Mouse (Mus musculus): ENCODE measurements at regions not wholly inside any gene's neighbourhood (a gene's known extent, or its start where the extent isn't known, plus 50 kb on each side); places are given as distances from the start of the nearest gene placed in this dataset.

GRCm38 (mm10) chr1:90668787-90669186, 66.0 kb downstream of the Cops8 start:
- Histone ChIP-seq H3K4me3 (no peak overlapping the region), H3K9ac (no peak overlapping the region), H3K27me3 (replicated peaks) (no peaks in the 10 kb centered on the region), H3K36me3 (no peaks in the 10 kb centered on the region), H3K9me3 (replicated peaks) (no peaks in the 10 kb centered on the region), H3K4me1 (replicated peaks) (peaks cover 35% of the 10 kb centered on the region), H3K27ac (ENCODE audit: poor library complexity, severe bottlenecking) (no peak overlapping the region), H3K4me2 (no peak overlapping the region)
- WGBS, result 85% methylated on average over 3 of the region's 3 CpGs
- no peak for ATAC-seq (ENCODE audit: insufficient number of reproducible peaks, low FRiP score)

- no peak for ATAC-seq (ENCODE audit: insufficient number of reproducible peaks, low FRiP score)
- peaks cover 36% of the 10 kb centered on the region for H3K4me1 ChIP-seq (replicated peaks)
- 83% methylated on average over 1 of the region's 1 CpGs for WGBS
- no peaks in the 10 kb centered on the region for H3K36me3 ChIP-seq
- no peak overlapping the region for H3K27ac ChIP-seq (ENCODE audit: poor library complexity, severe bottlenecking)
- no peaks in the 10 kb centered on the region for H3K27me3 ChIP-seq (replicated peaks)
- no peak overlapping the region for H3K4me2 ChIP-seq
- no peaks in the 10 kb centered on the region for H3K9me3 ChIP-seq (replicated peaks)
- no peak overlapping the region for H3K9ac ChIP-seq
- no peak overlapping the region for H3K4me3 ChIP-seq
Measured at GRCm38 (mm10) chr1:90669237-90669636, 66.5 kb downstream of the Cops8 start.

DNA sequence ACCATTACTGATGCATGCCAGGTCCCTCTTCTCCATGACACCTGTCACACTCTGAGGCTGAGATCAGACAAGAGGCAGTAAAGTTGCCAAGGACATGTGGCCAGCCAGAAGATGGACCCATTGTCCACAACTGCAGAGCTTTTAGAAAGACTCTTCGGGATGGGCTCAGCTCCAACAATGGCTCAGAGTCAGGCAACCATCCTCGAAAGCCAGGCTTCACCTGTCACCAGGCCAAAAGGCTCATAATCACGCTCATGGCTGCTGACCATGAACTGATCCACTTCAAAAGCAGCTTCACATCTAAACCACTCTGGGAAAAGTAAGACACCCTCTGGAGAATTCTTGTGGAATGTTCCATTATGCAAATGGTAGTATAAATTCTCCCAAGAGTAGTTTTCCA, 67.6 kb downstream of the Cops8 start:
- H3K9ac ChIP-seq, result no peak overlapping the region
- no peaks in the 10 kb centered on the region for H3K27me3 ChIP-seq (replicated peaks)
- ATAC-seq (ENCODE audit: insufficient number of reproducible peaks, low FRiP score), result no peak
- no peak overlapping the region for H3K27ac ChIP-seq (ENCODE audit: poor library complexity, severe bottlenecking)
- H3K4me3 ChIP-seq, result no peak overlapping the region
- 75% methylated on average over 3 of the region's 3 CpGs for WGBS
- peaks cover 41% of the 10 kb centered on the region for H3K4me1 ChIP-seq (replicated peaks)
- no peak overlapping the region for H3K4me2 ChIP-seq
- no peaks in the 10 kb centered on the region for H3K36me3 ChIP-seq
- no peaks in the 10 kb centered on the region for H3K9me3 ChIP-seq (replicated peaks)

GRCm38 (mm10) chr1:90673751-90674150, 71.0 kb downstream of the Cops8 start:
- ATAC-seq (ENCODE audit: insufficient number of reproducible peaks, low FRiP score), result no peak
- no peaks in the 10 kb centered on the region for H3K9me3 ChIP-seq (replicated peaks)
- no peaks in the 10 kb centered on the region for H3K27me3 ChIP-seq (replicated peaks)
- no peak overlapping the region for H3K4me2 ChIP-seq
- H3K4me1 ChIP-seq (replicated peaks), result peaks cover 59% of the 10 kb centered on the region
- no peak overlapping the region for H3K4me3 ChIP-seq
- H3K27ac ChIP-seq (ENCODE audit: poor library complexity, severe bottlenecking), result no peak overlapping the region
- WGBS, result 74% methylated on average over 2 of the region's 2 CpGs
- no peak overlapping the region for H3K9ac ChIP-seq
- H3K36me3 ChIP-seq, result no peaks in the 10 kb centered on the region

DNA sequence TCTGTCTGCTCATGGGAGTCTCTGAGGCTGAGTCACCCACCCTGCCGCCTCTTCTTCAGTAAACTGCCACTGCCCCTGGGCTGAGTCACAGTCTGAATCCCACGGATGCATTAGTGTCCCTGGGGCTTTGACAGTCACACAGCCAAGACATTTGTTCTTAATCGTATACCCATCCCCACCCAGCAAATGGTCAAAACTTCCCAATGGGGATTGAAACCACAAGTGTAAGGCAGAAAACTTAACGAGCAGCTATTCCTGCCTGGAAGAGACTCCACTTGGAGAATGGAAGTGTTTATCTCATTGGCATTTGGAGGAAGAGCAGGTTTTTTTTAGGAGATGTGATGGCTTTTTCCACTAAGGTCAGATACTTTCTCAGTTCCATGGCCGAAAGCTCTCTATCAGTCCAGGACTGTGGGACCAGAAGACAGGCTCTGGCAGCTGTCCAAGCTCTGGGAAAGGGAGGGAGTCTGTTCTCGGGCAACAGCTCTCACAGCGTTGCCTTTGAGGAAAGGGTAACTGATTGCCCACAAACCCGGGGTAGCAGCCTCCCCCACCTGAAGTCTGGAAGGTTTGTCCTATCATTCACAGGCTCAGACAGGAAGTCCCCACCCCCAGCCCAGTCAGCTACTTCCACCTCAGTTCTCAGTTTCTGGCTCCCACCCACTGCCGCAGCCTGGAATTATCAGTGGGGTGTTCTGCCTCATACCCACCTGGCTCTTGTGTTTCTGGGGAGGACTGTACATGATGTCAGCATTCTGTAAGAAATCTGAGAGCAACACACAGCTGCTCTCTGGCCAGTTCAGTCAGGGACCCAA, 73.6 kb downstream of the Cops8 start:
- no peaks in the 10 kb centered on the region for H3K27me3 ChIP-seq (replicated peaks)
- no peaks in the 10 kb centered on the region for H3K9me3 ChIP-seq (replicated peaks)
- peaks cover 68% of the 10 kb centered on the region for H3K4me1 ChIP-seq (replicated peaks)
- 13% methylated on average over 9 of the region's 9 CpGs for WGBS
- no peaks in the 10 kb centered on the region for H3K36me3 ChIP-seq
- H3K4me2 ChIP-seq, result peak overlapping the region; percentile 33
- H3K9ac ChIP-seq, result peak overlapping the region; percentile 16; the same call in 1 of the 2 replicates
- H3K27ac ChIP-seq (ENCODE audit: poor library complexity, severe bottlenecking), result peak overlapping the region; percentile 86
- ATAC-seq (ENCODE audit: insufficient number of reproducible peaks, low FRiP score), result peak; percentile 80
- H3K4me3 ChIP-seq, result no peak overlapping the region

GRCm38 (mm10) chr1:90677188-90677587, 74.4 kb downstream of the Cops8 start:
- no peak for ATAC-seq (ENCODE audit: insufficient number of reproducible peaks, low FRiP score)
- H3K4me3 ChIP-seq, result no peak overlapping the region
- no peaks in the 10 kb centered on the region for H3K36me3 ChIP-seq
- no peaks in the 10 kb centered on the region for H3K9me3 ChIP-seq (replicated peaks)
- H3K4me1 ChIP-seq (replicated peaks), result peaks cover 68% of the 10 kb centered on the region
- H3K4me2 ChIP-seq, result no peak overlapping the region
- H3K27me3 ChIP-seq (replicated peaks), result no peaks in the 10 kb centered on the region
- H3K27ac ChIP-seq (ENCODE audit: poor library complexity, severe bottlenecking), result peak overlapping the region; percentile 86
- no peak overlapping the region for H3K9ac ChIP-seq

GRCm38 (mm10) chr1:90677651-90678201, 74.9 kb downstream of the Cops8 start:
- Histone ChIP-seq H3K36me3 (no peaks in the 10 kb centered on the region), H3K27ac (ENCODE audit: poor library complexity, severe bottlenecking) (no peak overlapping the region), H3K4me2 (no peak overlapping the region), H3K9me3 (replicated peaks) (no peaks in the 10 kb centered on the region), H3K4me1 (replicated peaks) (peaks cover 65% of the 10 kb centered on the region), H3K9ac (no peak overlapping the region), H3K4me3 (no peak overlapping the region), H3K27me3 (replicated peaks) (no peaks in the 10 kb centered on the region)
- no peak for ATAC-seq (ENCODE audit: insufficient number of reproducible peaks, low FRiP score)
- WGBS, result 64% methylated on average over 1 of the region's 1 CpGs

DNA sequence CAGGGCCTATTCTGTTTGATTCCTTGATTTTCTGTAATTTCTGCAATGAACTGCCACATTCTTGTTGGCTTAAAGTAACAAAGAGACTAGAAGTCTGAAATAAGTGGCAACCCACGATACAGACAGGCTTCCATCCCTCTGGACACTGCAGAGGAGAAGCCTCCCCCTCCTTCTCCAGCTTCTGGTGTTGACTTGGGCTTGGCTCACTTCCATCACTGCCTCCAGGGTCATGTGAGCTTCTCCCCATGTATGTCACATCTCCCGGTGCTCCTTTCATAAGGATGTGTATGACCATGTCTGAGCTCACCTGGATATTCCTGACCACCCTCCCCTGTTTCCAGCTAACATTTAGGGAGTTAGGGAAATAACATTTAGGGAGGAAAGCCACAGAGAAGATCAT, 75.6 kb downstream of the Cops8 start:
- no peak overlapping the region for H3K27ac ChIP-seq (ENCODE audit: poor library complexity, severe bottlenecking)
- H3K27me3 ChIP-seq (replicated peaks), result no peaks in the 10 kb centered on the region
- H3K4me2 ChIP-seq, result no peak overlapping the region
- no peaks in the 10 kb centered on the region for H3K36me3 ChIP-seq
- WGBS, result 22% methylated on average over 2 of the region's 2 CpGs
- H3K4me3 ChIP-seq, result no peak overlapping the region
- no peaks in the 10 kb centered on the region for H3K9me3 ChIP-seq (replicated peaks)
- H3K4me1 ChIP-seq (replicated peaks), result peaks cover 59% of the 10 kb centered on the region
- ATAC-seq (ENCODE audit: insufficient number of reproducible peaks, low FRiP score), result no peak
- H3K9ac ChIP-seq, result no peak overlapping the region

DNA sequence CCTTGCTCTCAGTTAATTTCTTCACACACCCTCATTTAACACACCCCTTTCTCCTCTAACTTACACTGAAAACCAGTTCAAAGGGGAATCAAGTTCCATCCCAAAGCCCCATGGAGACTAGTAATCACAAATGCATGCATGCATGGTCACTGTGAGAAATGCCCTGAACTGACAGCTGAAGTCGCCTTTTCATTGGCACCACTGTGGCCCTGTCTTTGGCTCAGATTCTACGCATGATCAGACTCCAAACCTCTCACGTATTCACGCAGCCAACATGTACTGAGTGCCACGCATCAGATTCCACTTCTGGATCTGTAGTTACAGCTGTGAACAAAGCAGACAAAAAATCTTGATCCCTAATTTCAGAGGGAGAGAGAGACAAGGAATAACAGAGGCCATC, 85.3 kb downstream of the Cops8 start:
- no peak overlapping the region for H3K27ac ChIP-seq (ENCODE audit: poor library complexity, severe bottlenecking)
- H3K36me3 ChIP-seq, result no peaks in the 10 kb centered on the region
- H3K4me2 ChIP-seq, result no peak overlapping the region
- H3K27me3 ChIP-seq (replicated peaks), result no peaks in the 10 kb centered on the region
- H3K9ac ChIP-seq, result no peak overlapping the region
- no peak for ATAC-seq (ENCODE audit: insufficient number of reproducible peaks, low FRiP score)
- H3K4me1 ChIP-seq (replicated peaks), result peaks cover 14% of the 10 kb centered on the region
- no peak overlapping the region for H3K4me3 ChIP-seq
- peaks cover 4% of the 10 kb centered on the region; the same call in 1 of the 2 replicates for H3K9me3 ChIP-seq (replicated peaks)
- WGBS, result 88% methylated on average over 5 of the region's 5 CpGs

- H3K4me1 ChIP-seq (replicated peaks), result peaks cover 14% of the 10 kb centered on the region
- H3K4me3 ChIP-seq, result no peak overlapping the region
- H3K9ac ChIP-seq, result no peak overlapping the region
- H3K36me3 ChIP-seq, result no peaks in the 10 kb centered on the region
- H3K27me3 ChIP-seq (replicated peaks), result no peaks in the 10 kb centered on the region
- WGBS, result 32% methylated on average over 4 of the region's 4 CpGs
- H3K4me2 ChIP-seq, result no peak overlapping the region
- ATAC-seq (ENCODE audit: insufficient number of reproducible peaks, low FRiP score), result 0 out of 2 replicates have a peak, but pooled peaks have one; percentile 53
- H3K9me3 ChIP-seq (replicated peaks), result peaks cover 4% of the 10 kb centered on the region; the same call in 1 of the 2 replicates
- peak overlapping the region; percentile 3; the same call in 1 of the 2 replicates for H3K27ac ChIP-seq (ENCODE audit: poor library complexity, severe bottlenecking)
Measured at GRCm38 (mm10) chr1:90690591-90691116, 87.9 kb downstream of the Cops8 start.

DNA sequence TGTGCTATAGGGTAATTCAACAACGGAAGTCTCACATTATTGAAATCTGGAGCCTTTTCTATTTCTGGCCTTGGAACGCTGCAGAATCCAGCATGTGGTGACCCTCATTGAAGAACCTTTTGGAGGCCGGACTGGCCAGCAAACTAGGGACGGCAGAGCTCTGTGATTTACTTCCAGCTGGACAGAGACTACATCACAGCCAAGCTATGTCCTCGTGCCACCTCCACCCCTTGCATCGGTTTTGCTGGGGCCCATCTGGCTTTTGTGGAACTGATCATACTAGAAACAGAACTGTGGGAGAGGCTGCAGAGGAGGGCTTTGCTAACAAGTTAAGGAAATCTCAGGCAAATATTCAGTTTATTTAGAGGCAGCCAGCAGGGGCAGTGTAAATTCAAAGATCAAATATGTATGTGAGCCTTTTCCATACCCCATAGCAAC, 88.4 kb downstream of the Cops8 start:
- no peak for ATAC-seq (ENCODE audit: insufficient number of reproducible peaks, low FRiP score)
- H3K27me3 ChIP-seq (replicated peaks), result no peaks in the 10 kb centered on the region
- H3K4me2 ChIP-seq, result no peak overlapping the region
- H3K36me3 ChIP-seq, result no peaks in the 10 kb centered on the region
- WGBS, result 58% methylated on average over 6 of the region's 6 CpGs
- peaks cover 14% of the 10 kb centered on the region for H3K4me1 ChIP-seq (replicated peaks)
- peaks cover 4% of the 10 kb centered on the region; the same call in 1 of the 2 replicates for H3K9me3 ChIP-seq (replicated peaks)
- no peak overlapping the region for H3K27ac ChIP-seq (ENCODE audit: poor library complexity, severe bottlenecking)
- H3K9ac ChIP-seq, result no peak overlapping the region
- H3K4me3 ChIP-seq, result no peak overlapping the region
